Mouse (Mus musculus): ENCODE data around the gene Edem1.

DNA sequence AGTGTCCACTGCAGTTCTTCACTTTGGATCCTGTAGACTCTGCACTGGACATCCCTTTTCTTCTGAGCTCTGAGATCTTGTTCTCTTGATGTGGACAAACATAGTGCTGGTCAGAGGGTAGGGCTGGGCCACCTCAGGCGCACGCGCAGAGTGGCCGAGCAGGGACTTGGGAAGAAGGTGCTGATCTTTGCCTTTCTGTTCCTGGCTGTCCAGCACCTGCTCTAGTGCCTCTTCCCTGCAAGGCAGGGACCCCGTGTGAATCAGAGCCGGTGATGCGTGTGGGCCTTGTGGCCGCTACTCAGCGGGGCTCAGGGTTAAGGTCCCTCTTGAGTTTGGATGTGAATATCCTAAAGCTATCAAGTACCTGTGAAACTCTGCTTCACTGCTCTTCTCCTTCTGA lies 30.1 kb downstream of the Edem1 start:
- TF ChIP-seq CTCF (IDR thresholded peaks at IDR 0.05; ENCODE audit: low read depth, low read length) (no peak), POLR2A (IDR thresholded peaks at IDR 0.05; ENCODE audit: extremely low read depth, insufficient read depth, low read length) (no peak)

Measured in liver, adult 2 months (tissue).